Mouse (Mus musculus) spleen, adult 2 months (tissue): ENCODE data around the gene Ogdh.

Source experiments
- CTCF ChIP-seq: fragments of 200-500 bp; IDR thresholded peaks from 2 replicates; pipeline ENCODE4 v1.5.1; 2011; ENCODE audit warnings: mild to moderate bottlenecking, inconsistent platforms; ENCODE audit not compliant: insufficient read depth, insufficient read length, insufficient replicate concordance; ENCODE audit errors: extremely low read depth
- POLR2A ChIP-seq: fragments of 200-500 bp; IDR thresholded peaks from 2 replicates; pipeline ENCODE4 v1.6.1; 2011; ENCODE audit warnings: low read depth, low read length, inconsistent platforms

DNA sequence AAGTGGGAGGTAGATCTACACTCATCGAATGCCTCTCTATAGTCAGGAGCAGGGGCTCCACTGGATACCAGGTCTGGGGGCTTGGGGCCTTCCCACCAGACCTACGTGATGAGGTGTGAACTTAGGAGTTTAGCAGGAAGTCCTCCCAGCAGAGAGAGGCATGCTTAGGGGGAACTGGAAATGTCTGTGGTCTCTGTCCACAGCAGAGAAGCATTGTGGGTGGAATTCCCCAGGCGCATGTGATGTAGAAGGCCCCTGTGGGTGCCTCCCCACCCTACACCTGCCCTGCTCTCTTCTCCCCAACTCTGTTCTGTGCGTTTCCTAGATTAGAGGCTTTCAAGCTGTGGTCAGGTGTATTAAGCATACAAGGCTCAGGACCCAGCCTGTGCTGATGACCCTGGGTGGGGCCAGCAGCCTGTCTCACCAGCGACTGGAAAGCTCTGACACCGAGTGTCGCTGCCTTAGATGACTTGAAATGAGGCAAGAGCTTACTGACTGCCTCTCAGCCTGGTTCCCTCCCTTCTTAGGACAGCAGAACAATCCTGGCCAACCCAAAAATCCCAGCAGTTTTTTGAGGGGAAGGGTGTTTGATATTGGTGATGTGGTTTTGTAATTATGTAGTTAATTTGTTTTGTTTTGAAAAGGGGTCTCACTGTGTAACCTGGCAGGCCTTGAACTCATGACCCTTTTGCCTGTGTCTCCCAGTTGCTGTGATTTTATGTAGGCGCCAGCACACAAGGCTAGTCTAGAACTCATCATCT lies 100.3 kb downstream of the Ogdh start:
- TF ChIP-seq CTCF: no peak
- TF ChIP-seq POLR2A: no peak; the same call in 1 of the 2 replicates
